Mouse (Mus musculus): Measurements from ENCODE around the gene Cyp3a13. TPM values are rescaled to one million over a fixed set of nuclear protein-coding genes. Genes with fewer than 3 reads are reported as not detected.
"Not testable (repeated sequence)": the region's sequence is repeated elsewhere in the genome, so short reads cannot be mapped to it uniquely, and the experiment has no call there.

The Cyp3a13 gene
- polyA plus RNA-seq, 1 experiment from 2014 or later = 34.5 TPM

- not testable (repeated sequence) for H3K27me3 ChIP-seq (ENCODE audit: control insufficient read depth, insufficient read depth, low read length); DNase-seq (ENCODE audit: low spot score); ATAC-seq (ENCODE audit: low FRiP score, low TSS enrichment); H3K9me3 ChIP-seq (ENCODE audit: control insufficient read depth, low read length); H3K36me3 ChIP-seq (ENCODE audit: control insufficient read depth, insufficient read depth, low read length); H3K27ac ChIP-seq (replicated peaks); H3K4me1 ChIP-seq (replicated peaks; ENCODE audit: control insufficient read depth, insufficient read depth); H3K4me3 ChIP-seq (ENCODE audit: low read depth, low read length); H3K9ac ChIP-seq (ENCODE audit: low read length); H3K4me2 ChIP-seq (replicated peaks; ENCODE audit: low read depth)
- WGBS = 95% methylated on average over 1 of the region's 1 CpGs
Measured at GRCm38 (mm10) chr5:137864008-137864407, 57.4 kb downstream of the Cyp3a13 start.

DNA sequence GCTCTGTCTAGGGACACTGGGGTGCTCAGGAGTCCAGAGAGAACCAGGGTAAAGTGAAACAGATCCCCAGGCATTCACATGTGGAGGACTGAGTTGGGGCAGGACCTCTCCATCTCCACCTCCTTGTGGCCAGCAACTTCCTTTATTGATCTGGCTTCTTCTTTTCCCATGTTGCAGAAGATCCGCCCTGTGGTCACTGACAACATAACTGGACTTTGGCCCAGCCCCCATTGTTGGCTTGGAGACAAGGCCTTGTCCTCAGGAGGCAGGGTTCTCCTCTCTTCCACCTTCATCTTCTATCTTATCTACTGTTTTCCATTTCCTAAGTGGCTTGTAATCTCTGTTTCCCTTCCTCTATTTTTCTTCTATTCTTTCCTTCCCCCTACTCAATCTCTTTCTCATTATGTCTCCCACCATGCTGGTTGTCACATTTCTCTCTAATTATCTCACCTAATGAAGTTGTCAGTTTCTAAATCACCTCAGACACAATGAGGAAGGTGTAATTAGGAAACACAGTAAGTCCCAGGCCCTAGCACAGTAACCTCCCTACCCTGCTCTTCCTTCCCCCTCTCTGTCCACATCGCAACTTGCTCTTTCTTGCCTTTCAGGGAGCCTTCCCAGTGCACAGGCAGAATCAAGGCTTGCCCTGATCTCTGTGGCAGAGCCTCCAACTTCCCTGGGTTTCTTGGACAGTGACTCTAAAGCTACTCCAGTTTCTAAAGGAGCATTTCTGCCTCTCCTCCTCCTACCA lies 63.3 kb downstream of the Cyp3a13 start, which contains the start of gene Pilrb1:
Pilrb1 (minus strand) TSS at position 147 of the 751 bp plus-strand sequence.
- not testable (repeated sequence) for H3K4me1 ChIP-seq (replicated peaks; ENCODE audit: control insufficient read depth, insufficient read depth); DNase-seq (ENCODE audit: low spot score); H3K36me3 ChIP-seq (ENCODE audit: control insufficient read depth, insufficient read depth, low read length); H3K9ac ChIP-seq (ENCODE audit: low read length); H3K4me3 ChIP-seq (ENCODE audit: low read depth, low read length); H3K27me3 ChIP-seq (ENCODE audit: control insufficient read depth, insufficient read depth, low read length); ATAC-seq (ENCODE audit: low FRiP score, low TSS enrichment); H3K9me3 ChIP-seq (ENCODE audit: control insufficient read depth, low read length); H3K4me2 ChIP-seq (replicated peaks; ENCODE audit: low read depth); H3K27ac ChIP-seq (replicated peaks)
- WGBS = 74% methylated on average over 2 of the region's 2 CpGs

GRCm38 (mm10) chr5:137856870-137857269 lies 64.5 kb downstream of the Cyp3a13 start:
- ATAC-seq (ENCODE audit: low FRiP score, low TSS enrichment); H3K4me1 ChIP-seq (replicated peaks; ENCODE audit: control insufficient read depth, insufficient read depth); H3K4me3 ChIP-seq (ENCODE audit: low read depth, low read length); H3K4me2 ChIP-seq (replicated peaks; ENCODE audit: low read depth); H3K9me3 ChIP-seq (ENCODE audit: control insufficient read depth, low read length); H3K27me3 ChIP-seq (ENCODE audit: control insufficient read depth, insufficient read depth, low read length); H3K9ac ChIP-seq (ENCODE audit: low read length); H3K36me3 ChIP-seq (ENCODE audit: control insufficient read depth, insufficient read depth, low read length); H3K27ac ChIP-seq (replicated peaks); DNase-seq (ENCODE audit: low spot score): not testable (repeated sequence)
- WGBS = 61% methylated on average over 4 of the region's 5 CpGs

- H3K27me3 ChIP-seq (ENCODE audit: control insufficient read depth, insufficient read depth, low read length); H3K9me3 ChIP-seq (ENCODE audit: control insufficient read depth, low read length); H3K4me1 ChIP-seq (replicated peaks; ENCODE audit: control insufficient read depth, insufficient read depth); ATAC-seq (ENCODE audit: low FRiP score, low TSS enrichment); H3K36me3 ChIP-seq (ENCODE audit: control insufficient read depth, insufficient read depth, low read length); H3K4me2 ChIP-seq (replicated peaks; ENCODE audit: low read depth); H3K9ac ChIP-seq (ENCODE audit: low read length); H3K27ac ChIP-seq (replicated peaks); DNase-seq (ENCODE audit: low spot score); H3K4me3 ChIP-seq (ENCODE audit: low read depth, low read length): not testable (repeated sequence)
- 75% methylated on average over 3 of the region's 3 CpGs for WGBS
Measured at GRCm38 (mm10) chr5:137854907-137855306, 66.5 kb downstream of the Cyp3a13 start.

DNA sequence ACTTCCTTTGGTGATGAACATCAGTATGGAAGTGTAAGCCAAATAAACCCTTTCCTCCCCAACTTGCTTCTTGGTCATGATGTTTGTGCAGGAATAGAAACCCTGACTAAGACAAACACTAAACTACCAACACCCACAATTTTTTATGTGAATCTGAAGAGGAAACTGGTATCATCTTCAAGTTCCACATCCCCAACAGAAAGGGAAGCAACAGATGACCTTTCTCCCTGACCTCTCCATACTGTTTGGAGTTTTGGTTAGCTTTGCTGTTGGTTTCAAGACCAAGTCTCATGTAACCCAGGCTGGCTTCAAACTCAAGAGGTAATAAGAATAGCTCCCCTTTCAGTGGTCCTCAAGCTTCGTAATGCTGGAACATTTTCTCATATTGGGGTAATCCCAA lies 71.1 kb downstream of the Cyp3a13 start:
- H3K4me2 ChIP-seq (replicated peaks; ENCODE audit: low read depth); H3K27me3 ChIP-seq (ENCODE audit: control insufficient read depth, insufficient read depth, low read length); H3K9ac ChIP-seq (ENCODE audit: low read length); H3K4me1 ChIP-seq (replicated peaks; ENCODE audit: control insufficient read depth, insufficient read depth); H3K27ac ChIP-seq (replicated peaks); H3K9me3 ChIP-seq (ENCODE audit: control insufficient read depth, low read length); H3K4me3 ChIP-seq (ENCODE audit: low read depth, low read length); ATAC-seq (ENCODE audit: low FRiP score, low TSS enrichment); H3K36me3 ChIP-seq (ENCODE audit: control insufficient read depth, insufficient read depth, low read length); DNase-seq (ENCODE audit: low spot score): not testable (repeated sequence)
- WGBS = 84% methylated on average over 1 of the region's 1 CpGs

Other genes starting within 250 kb of the Cyp3a13 start
- gene Agfg2, start 236.9 kb downstream of the Cyp3a13 start, polyA plus RNA-seq (2015; fragmentation: Nextera tagmentation; extraction: Ambion mirVana) = 10.4 and 12.4 TPM in 2 replicates
- gene Nyap1, start 180.0 kb downstream of the Cyp3a13 start, polyA plus RNA-seq (2015; fragmentation: Nextera tagmentation; extraction: Ambion mirVana) = 1.0 TPM in 2 replicates
- gene Tsc22d4, start 175.9 kb downstream of the Cyp3a13 start, polyA plus RNA-seq (2015; fragmentation: Nextera tagmentation; extraction: Ambion mirVana) = 100 and 110 TPM in 2 replicates
- gene Ppp1r35, start 142.8 kb downstream of the Cyp3a13 start, polyA plus RNA-seq (2015; fragmentation: Nextera tagmentation; extraction: Ambion mirVana) = 16.8 and 17.2 TPM in 2 replicates
- gene Mepce, start 134.0 kb downstream of the Cyp3a13 start, polyA plus RNA-seq (2015; fragmentation: Nextera tagmentation; extraction: Ambion mirVana) = 5.8 and 6.8 TPM in 2 replicates
- gene Zcwpw1, start 133.8 kb downstream of the Cyp3a13 start, polyA plus RNA-seq (2015; fragmentation: Nextera tagmentation; extraction: Ambion mirVana) = 2.6 and 2.7 TPM in 2 replicates
- gene Pilra, start 85.3 kb downstream of the Cyp3a13 start, polyA plus RNA-seq (2015; fragmentation: Nextera tagmentation; extraction: Ambion mirVana) = 0.64 and 1.4 TPM in 2 replicates
- 0.33 and 0.40 TPM in 2 replicates for gene Pilrb1, start 63.5 kb downstream of the Cyp3a13 start, polyA plus RNA-seq (2015; fragmentation: Nextera tagmentation; extraction: Ambion mirVana)
- gene Pilrb2, start 49.8 kb downstream of the Cyp3a13 start, polyA plus RNA-seq (2015; fragmentation: Nextera tagmentation; extraction: Ambion mirVana) = 0.49 and 0.88 TPM in 2 replicates
- 0.92 TPM in 2 replicates for gene Gjc3, start 41.5 kb upstream of the Cyp3a13 start, polyA plus RNA-seq (2015; fragmentation: Nextera tagmentation; extraction: Ambion mirVana)
- gene Azgp1, start 59.9 kb upstream of the Cyp3a13 start, polyA plus RNA-seq (2015; fragmentation: Nextera tagmentation; extraction: Ambion mirVana) = 1.1 and 1.5 TPM in 2 replicates
- 0.10 TPM in 1 of 2 replicates, not detected in the other for gene Smok3a, start 99.6 kb upstream of the Cyp3a13 start, polyA plus RNA-seq (2015; fragmentation: Nextera tagmentation; extraction: Ambion mirVana)
- gene Smok3b, start 99.8 kb upstream of the Cyp3a13 start, polyA plus RNA-seq (2015; fragmentation: Nextera tagmentation; extraction: Ambion mirVana) = not detected in 2 replicates
- gene Smok3c, start 131.6 kb upstream of the Cyp3a13 start, polyA plus RNA-seq (2015; fragmentation: Nextera tagmentation; extraction: Ambion mirVana) = not detected in 2 replicates
- 5.6 and 5.8 TPM in 2 replicates for gene Zkscan1, start 163.5 kb upstream of the Cyp3a13 start, polyA plus RNA-seq (2015; fragmentation: Nextera tagmentation; extraction: Ambion mirVana)
- gene Zscan21, start 195.3 kb upstream of the Cyp3a13 start, polyA plus RNA-seq (2015; fragmentation: Nextera tagmentation; extraction: Ambion mirVana) = 20.0 and 20.4 TPM in 2 replicates
- gene Zfp113, start 234.1 kb upstream of the Cyp3a13 start, polyA plus RNA-seq (2015; fragmentation: Nextera tagmentation; extraction: Ambion mirVana) = 6.1 and 8.0 TPM in 2 replicates
- 173 and 180 TPM in 2 replicates for gene Cops6, start 239.5 kb upstream of the Cyp3a13 start, polyA plus RNA-seq (2015; fragmentation: Nextera tagmentation; extraction: Ambion mirVana)